Mouse (Mus musculus): Measurements from ENCODE around the gene Cttnbp2.

DNA sequence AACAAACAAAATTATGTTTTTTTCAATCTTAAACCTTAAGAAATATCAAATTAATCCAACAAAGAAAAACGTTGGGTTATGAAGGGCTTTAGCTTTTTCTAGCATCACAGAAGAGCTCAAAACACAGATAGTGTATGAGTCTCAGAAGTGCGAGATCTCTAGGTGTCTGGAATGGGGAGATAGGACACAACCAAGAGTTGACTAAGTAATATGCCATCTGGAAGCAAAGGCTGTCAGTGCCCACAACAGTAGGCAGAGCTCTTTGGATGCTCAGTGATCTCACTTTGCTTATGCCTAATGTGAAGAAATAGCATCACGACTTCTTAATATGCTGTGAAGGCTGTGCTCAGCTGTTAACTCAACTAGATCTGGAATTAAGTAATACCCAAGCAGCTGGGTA lies 72.3 kb downstream of the Cttnbp2 start:
- TF ChIP-seq ZC3H11A (IDR thresholded peaks at IDR 0.05; ENCODE audit: borderline replicate concordance, low read depth, low read length): no peak
- TF ChIP-seq CHD2 (IDR thresholded peaks at IDR 0.05; ENCODE audit: low read depth, low read length): no peak
- no peak for TF ChIP-seq HCFC1 (IDR thresholded peaks at IDR 0.05; ENCODE audit: borderline replicate concordance, insufficient read depth, low read length)
